Mouse (Mus musculus) liver, postnatal 0 days (tissue): ENCODE results near the gene Tns4.

ENCODE experiments used
- CTCF ChIP-seq: sonication (generic); IDR thresholded peaks from 2 replicates; pipeline ENCODE4 v1.5.1; 2016; ENCODE audit warnings: antibody characterized with exemption, low read depth
- EP300 ChIP-seq: IDR thresholded peaks from 2 replicates; pipeline ENCODE4 v1.6.1; 2016; ENCODE audit warnings: antibody characterized with exemption, low read depth, mild to moderate bottlenecking

GRCm38 (mm10) chr11:99115940-99116339 is 26.8 kb upstream of the Tns4 start:
- TF ChIP-seq CTCF = no peak
- no peak for TF ChIP-seq EP300
